19 mouse cellular contexts compared by ENCODE assay signal in the genomic region with DNA sequence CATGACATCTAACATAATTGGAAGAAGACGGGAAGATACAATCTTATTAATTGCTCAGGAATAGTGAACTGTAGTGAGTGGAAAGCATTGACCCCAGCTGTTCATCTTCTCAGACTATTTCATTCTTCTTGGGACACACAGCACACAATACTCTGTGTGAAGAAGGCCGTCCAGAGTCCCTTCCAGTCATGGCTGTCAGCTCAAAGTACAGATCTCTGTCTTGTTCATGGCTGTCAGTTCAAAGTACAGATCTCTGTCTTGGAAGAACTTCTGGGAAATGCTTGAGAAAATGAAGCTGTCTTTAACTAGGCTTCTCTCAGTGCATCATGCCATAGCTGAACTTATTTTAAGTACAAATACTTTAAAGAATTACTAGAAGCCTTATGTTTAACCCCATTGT. TPM values are rescaled to one million over a fixed set of nuclear protein-coding genes. Genes with fewer than 3 reads are reported as not detected.
DNase-seq lines count a peak whose midpoint lies in the region; ATAC-seq and TF ChIP-seq lines count a peak whose summit lies in the region.
"Had no signal": no experiment of that assay in that cellular context is flagged by ENCODE, and none has a peak within 500 bp of the region (broad histone marks: within the 10 kb centered on the region; RNA-seq: fewer than 3 reads in every experiment).

No protein-coding gene starts in this region.

- no peaks in the 10 kb centered on the region for H3K4me1 ChIP-seq in kidney, embryonic 15.5 days
- H3K4me1 ChIP-seq in liver, embryonic 12.5 days, result peaks cover 46% of the 10 kb centered on the region
- peaks cover 27% of the 10 kb centered on the region in 2 experiments for H3K4me1 ChIP-seq in liver, embryonic 14.5 days (replicated peaks; ENCODE audit: control insufficient read depth in 2 of 2, insufficient read depth in 2 of 2, low read length in 1 of 2)
- H3K4me1 ChIP-seq: embryonic facial prominence, embryonic 12.5 days; heart, embryonic 15.5 days had no signal

- no peak overlapping the region for H3K9ac ChIP-seq in kidney, embryonic 15.5 days
- H3K9ac ChIP-seq in liver, embryonic 12.5 days, result no peak overlapping the region
- no peak overlapping the region for H3K9ac ChIP-seq in liver, embryonic 14.5 days (replicated peaks)
- H3K9ac ChIP-seq: embryonic facial prominence, embryonic 12.5 days; heart, embryonic 15.5 days had no signal

- no peak for TF ChIP-seq CTCF in liver, embryonic 14.5 days (IDR thresholded peaks at IDR 0.05; ENCODE audit: low read depth)

- H3K4me3 ChIP-seq in kidney, embryonic 15.5 days (replicated peaks), result no peak overlapping the region
- H3K4me3 ChIP-seq in liver, embryonic 12.5 days, result no peak overlapping the region
- no peak overlapping the region for H3K4me3 ChIP-seq in liver, embryonic 14.5 days (ENCODE audit: insufficient read depth in 1 of 2, low read depth in 2 of 2, low read length in 2 of 2)
- H3K4me3 ChIP-seq: embryonic facial prominence, embryonic 12.5 days; heart, embryonic 15.5 days had no signal

- no peak for ATAC-seq in kidney, embryonic 15.5 days (replicated peaks; ENCODE audit: low FRiP score)
- no peak for ATAC-seq in liver, embryonic 12.5 days
- ATAC-seq in liver, embryonic 14.5 days (ENCODE audit: insufficient read depth), result no peak
- no peak for ATAC-seq in megakaryocyte-erythroid progenitor cell, adult 5-6 weeks (replicated peaks; ENCODE audit: low FRiP score, low TSS enrichment, poor library complexity, severe bottlenecking)
- ATAC-seq: forebrain, embryonic 16.5 days had no signal

- no peaks in the 10 kb centered on the region for H3K36me3 ChIP-seq in kidney, embryonic 15.5 days
- H3K36me3 ChIP-seq in liver, embryonic 12.5 days, result peaks cover 12% of the 10 kb centered on the region; the same call in 1 of the 2 replicates
- H3K36me3 ChIP-seq in liver, embryonic 14.5 days (replicated peaks; ENCODE audit: control insufficient read depth, insufficient read depth, low read depth), result no peaks in the 10 kb centered on the region
- H3K36me3 ChIP-seq: embryonic facial prominence, embryonic 12.5 days; heart, embryonic 15.5 days had no signal

- DNase-seq in kidney, adult 8-10 months, result peak; percentile 29 to 41
- DNase-seq in liver, result no peak
- DNase-seq in liver, embryonic 14.5 days (ENCODE audit: low read depth in 3 of 3, low spot score in 3 of 3), result no peak
- DNase-seq in yolk sac, embryonic 10.5 days (ENCODE audit: low spot score), result peak; percentile 53
- DNase-seq in thymus, postnatal 25 days, result no peak
- DNase-seq: adrenal gland, postnatal 10 days; cerebellum, adult 11 months; cerebellum, adult 8-10 months; cerebellum, postnatal 14 days; gastrocnemius, postnatal 10 days; heart, adult 18-20 months; heart, postnatal 14 days had no signal

- no peak overlapping the region for H3K4me2 ChIP-seq in kidney, embryonic 15.5 days
- H3K4me2 ChIP-seq in liver, embryonic 12.5 days, result no peak overlapping the region
- no peak overlapping the region for H3K4me2 ChIP-seq in liver, embryonic 14.5 days (ENCODE audit: low read depth)
- H3K4me2 ChIP-seq: embryonic facial prominence, embryonic 12.5 days; heart, embryonic 11.5 days; heart, embryonic 15.5 days had no signal

- 83% methylated on average over 2 of the region's 2 CpGs for WGBS in kidney, embryonic 15.5 days
- WGBS in liver, embryonic 12.5 days (ENCODE audit: insufficient replicate concordance), result 71% methylated on average over 2 of the region's 2 CpGs
- 76% methylated on average over 2 of the region's 2 CpGs for WGBS in liver, embryonic 14.5 days (ENCODE audit: insufficient replicate concordance)

- H3K27me3 ChIP-seq in kidney, embryonic 15.5 days, result no peaks in the 10 kb centered on the region
- no peaks in the 10 kb centered on the region for H3K27me3 ChIP-seq in liver, embryonic 12.5 days (replicated peaks)
- H3K27me3 ChIP-seq in liver, embryonic 14.5 days (ENCODE audit: control insufficient read depth, insufficient read depth, low read length), result no peaks in the 10 kb centered on the region
- H3K27me3 ChIP-seq: embryonic facial prominence, embryonic 12.5 days; heart, embryonic 15.5 days had no signal

- no peaks in the 10 kb centered on the region for H3K9me3 ChIP-seq in kidney, embryonic 15.5 days (replicated peaks)
- H3K9me3 ChIP-seq in liver, embryonic 12.5 days (replicated peaks), result no peaks in the 10 kb centered on the region
- no peaks in the 10 kb centered on the region for H3K9me3 ChIP-seq in liver, embryonic 14.5 days (ENCODE audit: control insufficient read depth, low read length)
- H3K9me3 ChIP-seq: embryonic facial prominence, embryonic 12.5 days; heart, embryonic 15.5 days had no signal

- H3K27ac ChIP-seq in kidney, embryonic 15.5 days, result no peak overlapping the region
- H3K27ac ChIP-seq in liver, embryonic 12.5 days, result peak overlapping the region; percentile 52
- H3K27ac ChIP-seq in liver, embryonic 14.5 days, result peak overlapping the region; percentile 47
- H3K27ac ChIP-seq: embryonic facial prominence, embryonic 12.5 days; heart, embryonic 15.5 days had no signal

- TF ChIP-seq EP300 in liver, embryonic 14.5 days (IDR thresholded peaks at IDR 0.05; ENCODE audit: low read depth), result no peak

RNA-seq across cellular contexts. Expression of gene March8, which starts 10.1 kb away (rescaled TPM):
- polyA plus RNA-seq in kidney, embryonic 15.5 days (2015; fragmentation: Nextera tagmentation; extraction: Ambion mirVana), result 37.5 and 40.4 TPM in 2 replicates
- 85.2 and 94.3 TPM in 2 replicates for polyA plus RNA-seq in liver, embryonic 12.5 days (2016; fragmentation: Nextera tagmentation; extraction: Ambion mirVana)
- 82.4 and 96.1 TPM in 2 replicates for polyA plus RNA-seq in liver, embryonic 14.5 days (2012; rRNA removed)
- polyA plus RNA-seq in liver, embryonic 14.5 days (2014; fragmentation: Nextera tagmentation; extraction: Ambion mirVana), result 80.1 and 89.8 TPM in 2 replicates
- total RNA-seq in megakaryocyte-erythroid progenitor cell, adult 5-6 weeks (2014; fragmentation: Nextera tagmentation), result 48.1 and 51.8 TPM in 2 replicates
- total RNA-seq in megakaryocyte-erythroid progenitor cell, adult 5-6 weeks (2017), result 47.0 and 51.0 TPM in 2 replicates

Comparison
In these comparisons a context has a peak if more than half of its experiments do, and no peak if none do; other contexts are left out.
1. DNase-seq: peak in kidney, adult 8-10 months (2 of 2) and yolk sac, embryonic 10.5 days (single experiment); none in liver (single experiment), liver, embryonic 14.5 days (0 of 3) and thymus, postnatal 25 days (single experiment).